Mouse (Mus musculus) erythroblast, embryonic 14.5 days (primary cell): ENCODE data around the gene Gm10964. TPM values are rescaled to one million over a fixed set of nuclear protein-coding genes. Genes with fewer than 3 reads are reported as not detected.
A peak's percentile ranks its signal among the peaks of the same experiment; 100 is the strongest.

ENCODE experiments used
- H3K27me3 ChIP-seq: 2 replicates; pipeline ENCODE4 v1.6.1; 2012; ENCODE audit warnings: inconsistent platforms; ENCODE audit not compliant: control insufficient read depth
- H3K36me3 ChIP-seq: 2 replicates; pipeline ENCODE4 v1.6.1; 2012; ENCODE audit warnings: mild to moderate bottlenecking, inconsistent platforms; ENCODE audit not compliant: control insufficient read depth
- H3K4me1 ChIP-seq: 2 replicates; pipeline ENCODE4 v1.6.1; 2012; ENCODE audit warnings: inconsistent platforms; ENCODE audit not compliant: control insufficient read depth
- H3K4me3 ChIP-seq: replicated peaks from 2 replicates; pipeline ENCODE3; 2012; ENCODE audit warnings: moderate library complexity, mild to moderate bottlenecking, inconsistent platforms
- H3K9me3 ChIP-seq: 2 replicates; pipeline ENCODE4 v1.6.1; 2012; ENCODE audit warnings: low read length, inconsistent platforms, mixed read lengths; ENCODE audit not compliant: control insufficient read depth
- GATA1 ChIP-seq: IDR thresholded peaks from 2 replicates; pipeline ENCODE4 v1.6.1; 2012; ENCODE audit warnings: low read length, inconsistent platforms, mixed read lengths
- TAL1 ChIP-seq: IDR thresholded peaks from 3 replicates; pipeline ENCODE4 v1.6.1; 2012; ENCODE audit warnings: low read length, inconsistent platforms, mixed read lengths
- polyA plus RNA-seq: library from polyadenylated mRNA; stranded (reverse); fragments of >175 nt; gene quantifications from 2 replicates; pipeline ENCODE4 v1.2.3, GENCODE M21; 2012

Gene Gm10964
- polyA plus RNA-seq, 1 experiment: not detected

- H3K4me1 ChIP-seq: peaks cover 47% of the 10 kb centered on the region
- no peaks in the 10 kb centered on the region for H3K9me3 ChIP-seq
These were observed 34.8 kb downstream of the Gm10964 start for GRCm38 (mm10) chr3:103774009-103774408.

GRCm38 (mm10) chr3:103777940-103778339 lies 38.8 kb downstream of the Gm10964 start:
- Histone ChIP-seq H3K36me3 (peaks cover 97% of the 10 kb centered on the region), H3K4me1 (peaks cover 63% of the 10 kb centered on the region), H3K9me3 (no peaks in the 10 kb centered on the region), H3K4me3 (no peak overlapping the region), H3K27me3 (no peaks in the 10 kb centered on the region)
- TF ChIP-seq GATA1 (no peak), TAL1 (no peak)

More at GRCm38 (mm10) chr3:103774009-103774408, 34.8 kb downstream of the Gm10964 start:
- Histone ChIP-seq H3K4me3 (no peak overlapping the region), H3K36me3 (peaks cover 100% of the 10 kb centered on the region), H3K27me3 (no peaks in the 10 kb centered on the region)
- TF ChIP-seq GATA1 (no peak), TAL1 (no peak)

GRCm38 (mm10) chr3:103778660-103779059 lies 39.5 kb downstream of the Gm10964 start:
- no peaks in the 10 kb centered on the region for H3K27me3 ChIP-seq
- peaks cover 64% of the 10 kb centered on the region for H3K4me1 ChIP-seq
- H3K4me3 ChIP-seq: no peak overlapping the region
- H3K36me3 ChIP-seq: peaks cover 97% of the 10 kb centered on the region
- H3K9me3 ChIP-seq: no peaks in the 10 kb centered on the region
- TF ChIP-seq GATA1: no peak
- TF ChIP-seq TAL1: no peak

GRCm38 (mm10) chr3:103779183-103779582 lies 40.0 kb downstream of the Gm10964 start:
- peaks cover 97% of the 10 kb centered on the region for H3K36me3 ChIP-seq
- no peaks in the 10 kb centered on the region for H3K27me3 ChIP-seq
- no peak overlapping the region for H3K4me3 ChIP-seq
- H3K4me1 ChIP-seq: peaks cover 66% of the 10 kb centered on the region
- H3K9me3 ChIP-seq: no peaks in the 10 kb centered on the region
- TF ChIP-seq TAL1 (no peak), GATA1 (no peak)

GRCm38 (mm10) chr3:103780271-103780670 lies 41.1 kb downstream of the Gm10964 start:
- TF ChIP-seq GATA1 (no peak), TAL1 (no peak)
- Histone ChIP-seq H3K4me1 (peaks cover 73% of the 10 kb centered on the region), H3K27me3 (no peaks in the 10 kb centered on the region), H3K9me3 (no peaks in the 10 kb centered on the region), H3K36me3 (peaks cover 96% of the 10 kb centered on the region), H3K4me3 (no peak overlapping the region)

- H3K9me3 ChIP-seq: no peaks in the 10 kb centered on the region
- peaks cover 95% of the 10 kb centered on the region for H3K36me3 ChIP-seq
- TF ChIP-seq TAL1 (no peak), GATA1 (no peak)
- peaks cover 73% of the 10 kb centered on the region for H3K4me1 ChIP-seq
- no peaks in the 10 kb centered on the region for H3K27me3 ChIP-seq
- no peak overlapping the region for H3K4me3 ChIP-seq
These were observed 41.6 kb downstream of the Gm10964 start for GRCm38 (mm10) chr3:103780777-103781176.

GRCm38 (mm10) chr3:103782844-103783609 lies 43.9 kb downstream of the Gm10964 start:
- Histone ChIP-seq H3K9me3 (no peaks in the 10 kb centered on the region), H3K27me3 (no peaks in the 10 kb centered on the region), H3K4me1 (peaks cover 83% of the 10 kb centered on the region), H3K36me3 (peaks cover 91% of the 10 kb centered on the region), H3K4me3 (no peak overlapping the region)
- TF ChIP-seq TAL1 (no peak), GATA1 (no peak)

- TF ChIP-seq TAL1 (no peak), GATA1 (no peak)
- H3K9me3 ChIP-seq: no peaks in the 10 kb centered on the region
- H3K27me3 ChIP-seq: no peaks in the 10 kb centered on the region
- peaks cover 66% of the 10 kb centered on the region for H3K36me3 ChIP-seq
- H3K4me3 ChIP-seq: peak overlapping the region; percentile 46
- peaks cover 72% of the 10 kb centered on the region for H3K4me1 ChIP-seq
These were observed 48.1 kb downstream of the Gm10964 start for GRCm38 (mm10) chr3:103787225-103787624.

GRCm38 (mm10) chr3:103789096-103789495 lies 49.9 kb downstream of the Gm10964 start:
- peak overlapping the region; percentile 70 for H3K4me3 ChIP-seq
- no peaks in the 10 kb centered on the region for H3K27me3 ChIP-seq
- peaks cover 75% of the 10 kb centered on the region for H3K4me1 ChIP-seq
- no peaks in the 10 kb centered on the region for H3K9me3 ChIP-seq
- peaks cover 49% of the 10 kb centered on the region for H3K36me3 ChIP-seq
- TF ChIP-seq TAL1 (no peak), GATA1 (no peak)
